Mouse (Mus musculus): ENCODE measurements around the gene Cacna1d.

Cacna1d gene

DNA sequence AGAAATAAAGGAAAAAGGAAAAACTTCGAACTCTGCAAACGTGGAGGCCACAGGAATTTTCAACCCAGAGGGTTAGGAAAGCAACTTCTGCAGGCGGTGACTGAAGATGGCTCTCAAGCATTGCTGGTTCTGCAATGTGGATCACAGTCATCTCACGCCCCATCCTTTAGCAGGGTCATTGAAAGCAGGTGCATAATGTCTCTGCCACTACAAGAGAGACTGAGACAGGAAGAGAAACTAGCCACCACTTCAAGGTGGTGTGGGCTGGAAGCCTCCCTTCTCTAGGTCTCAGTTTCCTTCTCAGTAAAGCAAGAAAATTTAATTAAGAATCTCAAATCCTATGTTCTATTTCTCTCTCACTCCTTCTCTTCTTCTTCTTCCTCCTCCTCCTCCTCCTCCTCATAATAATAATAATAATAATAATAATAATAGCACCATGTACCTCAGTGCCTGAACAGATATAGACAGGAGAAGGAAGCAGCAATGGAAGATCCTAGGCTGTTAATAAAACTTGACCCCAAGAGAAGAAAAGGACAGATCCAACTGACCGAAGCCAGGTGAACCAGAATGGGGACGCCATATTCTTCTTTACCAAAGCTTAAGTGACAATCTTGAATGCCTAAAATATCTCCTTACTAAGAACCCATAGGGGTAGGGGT, 305.5 kb downstream of the Cacna1d start:
- H3K36me3 ChIP-seq (ENCODE audit: control insufficient read depth, insufficient read depth, low read length, poor library complexity, severe bottlenecking): no peaks in the 10 kb centered on the region
- peak; percentile 61 for DNase-seq (ENCODE audit: low read depth, low spot score)
- no peaks in the 10 kb centered on the region for H3K27me3 ChIP-seq (ENCODE audit: control insufficient read depth, insufficient read depth, low read length, poor library complexity, severe bottlenecking)

DNA sequence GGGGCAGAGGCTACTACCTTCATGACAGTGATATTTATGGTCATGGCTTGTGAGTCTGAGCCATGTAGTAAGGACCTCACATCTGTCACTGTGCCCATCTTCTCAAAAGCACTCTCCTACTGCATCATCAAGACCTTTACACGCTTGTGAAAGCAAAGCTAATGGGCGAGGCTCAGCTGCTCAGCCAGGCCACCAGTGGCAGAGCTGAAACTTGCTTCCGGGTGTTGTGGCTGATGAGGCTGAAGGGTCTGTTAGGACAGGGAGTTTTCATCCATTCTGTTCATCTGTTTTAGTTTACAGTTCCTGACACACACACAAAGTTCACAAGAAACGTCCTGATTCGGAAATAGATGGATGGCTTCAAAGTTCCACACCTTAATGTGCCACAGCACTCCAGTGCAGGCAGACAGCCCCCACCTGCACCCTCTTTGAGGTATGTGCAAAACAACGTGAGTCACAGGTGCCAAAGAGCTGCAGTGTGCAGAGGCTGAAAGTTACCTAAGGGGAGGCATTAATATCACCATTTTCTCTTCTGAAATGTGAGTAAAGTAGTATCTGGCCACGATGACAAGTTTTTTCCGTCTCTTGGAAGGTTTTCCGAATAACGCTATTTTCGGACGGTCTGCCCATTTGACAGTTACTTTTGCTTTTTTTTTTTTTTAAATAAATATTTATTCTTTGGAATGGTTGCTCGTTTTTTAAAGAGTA, 306.7 kb downstream of the Cacna1d start:
- no peaks in the 10 kb centered on the region for H3K36me3 ChIP-seq (ENCODE audit: control insufficient read depth, insufficient read depth, low read length, poor library complexity, severe bottlenecking)
- H3K27me3 ChIP-seq (ENCODE audit: control insufficient read depth, insufficient read depth, low read length, poor library complexity, severe bottlenecking): no peaks in the 10 kb centered on the region
- peak; percentile 35 for DNase-seq (ENCODE audit: low read depth, low spot score)

DNA sequence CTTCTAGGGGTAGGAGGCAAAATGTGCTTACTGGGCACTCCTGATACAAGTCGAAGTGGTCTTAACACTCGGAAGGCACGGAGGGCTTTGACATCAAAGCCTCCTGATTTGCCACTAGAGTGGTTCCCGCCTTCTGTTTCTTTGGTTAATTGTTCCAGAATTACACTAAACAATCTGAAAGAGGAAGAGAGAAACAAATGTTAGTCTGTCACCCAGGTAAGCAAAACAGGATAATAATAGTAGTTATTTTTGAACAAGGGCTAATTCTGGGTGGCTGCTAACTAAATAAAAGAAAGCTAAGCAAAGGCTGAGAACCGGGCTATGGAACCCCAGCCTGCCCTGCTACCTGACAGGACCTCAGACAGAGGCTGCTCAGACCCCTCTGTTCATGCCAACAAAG, 307.2 kb downstream of the Cacna1d start:
- Histone ChIP-seq H3K36me3 (ENCODE audit: control insufficient read depth, insufficient read depth, low read length, poor library complexity, severe bottlenecking) (no peaks in the 10 kb centered on the region), H3K27me3 (ENCODE audit: control insufficient read depth, insufficient read depth, low read length, poor library complexity, severe bottlenecking) (no peaks in the 10 kb centered on the region)
- DNase-seq (ENCODE audit: low read depth, low spot score): peak; percentile 53

DNA sequence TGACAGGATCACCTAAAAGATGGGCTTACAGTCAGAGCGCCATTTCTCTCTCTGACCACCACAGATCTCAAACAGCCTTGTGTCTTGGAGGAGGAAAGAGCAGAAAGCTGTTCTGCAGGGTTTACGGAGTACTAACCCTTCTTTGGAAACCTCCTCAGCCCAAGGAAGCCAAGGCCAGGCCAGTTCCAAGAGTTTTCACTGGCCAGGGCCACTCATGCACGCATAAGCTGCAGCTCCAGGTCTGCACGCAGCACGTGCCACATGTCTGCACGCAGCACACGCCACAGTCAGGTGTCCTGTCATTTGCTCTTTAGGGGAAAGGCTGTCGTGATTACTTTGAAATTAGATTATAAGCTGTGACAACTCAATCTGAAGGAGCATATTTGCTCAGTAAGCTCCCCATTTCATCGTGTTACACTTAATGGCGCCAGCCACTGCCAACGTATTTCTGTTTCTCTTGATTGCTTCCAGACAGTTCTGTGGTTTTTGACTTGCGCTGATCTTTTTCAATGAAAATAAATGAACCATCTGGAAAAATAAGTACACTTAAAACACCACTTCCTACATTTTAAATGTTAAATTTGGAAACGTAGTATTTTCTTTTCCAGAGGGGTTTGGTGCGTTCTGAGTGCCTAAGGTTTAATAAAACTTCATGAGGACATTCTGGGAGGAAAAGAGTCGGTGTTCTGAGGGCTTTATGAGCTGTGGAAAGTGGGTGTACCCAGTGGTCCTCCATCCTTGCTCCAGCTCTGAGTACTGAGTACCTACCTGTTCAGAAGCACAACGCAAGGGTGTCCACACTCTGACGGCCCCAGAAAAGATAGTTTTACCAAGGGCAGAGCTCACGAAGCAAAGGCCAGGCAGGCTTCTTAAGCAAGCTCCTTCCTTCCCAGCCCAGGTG, 308.4 kb downstream of the Cacna1d start:
- no peaks in the 10 kb centered on the region for H3K36me3 ChIP-seq (ENCODE audit: control insufficient read depth, insufficient read depth, low read length, poor library complexity, severe bottlenecking)
- no peaks in the 10 kb centered on the region for H3K27me3 ChIP-seq (ENCODE audit: control insufficient read depth, insufficient read depth, low read length, poor library complexity, severe bottlenecking)
- peak; percentile 15 for DNase-seq (ENCODE audit: low read depth, low spot score)

DNA sequence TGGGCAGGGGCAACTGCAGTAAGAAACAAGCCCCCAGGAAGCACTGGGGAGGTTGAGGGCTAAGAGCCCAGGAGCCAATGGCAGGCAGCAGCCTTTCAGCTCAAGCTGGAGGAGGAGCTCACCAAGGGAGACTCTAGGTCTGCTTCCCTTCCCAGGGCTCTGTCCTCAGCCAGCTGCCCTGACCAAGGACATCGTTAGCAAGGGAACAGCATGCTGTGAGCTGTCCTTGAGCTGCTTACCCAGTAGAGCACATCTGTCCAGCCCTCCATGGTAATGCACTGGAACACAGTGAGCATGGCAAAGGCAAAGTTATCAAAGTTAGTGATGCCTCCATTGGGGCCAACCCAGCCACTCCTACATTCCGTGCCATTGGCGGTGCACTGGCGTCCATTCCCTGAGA, 312.9 kb downstream of the Cacna1d start:
- DNase-seq (ENCODE audit: low read depth, low spot score): no peak
- Histone ChIP-seq H3K27me3 (ENCODE audit: control insufficient read depth, insufficient read depth, low read length, poor library complexity, severe bottlenecking) (no peaks in the 10 kb centered on the region), H3K36me3 (ENCODE audit: control insufficient read depth, insufficient read depth, low read length, poor library complexity, severe bottlenecking) (no peaks in the 10 kb centered on the region)

DNA sequence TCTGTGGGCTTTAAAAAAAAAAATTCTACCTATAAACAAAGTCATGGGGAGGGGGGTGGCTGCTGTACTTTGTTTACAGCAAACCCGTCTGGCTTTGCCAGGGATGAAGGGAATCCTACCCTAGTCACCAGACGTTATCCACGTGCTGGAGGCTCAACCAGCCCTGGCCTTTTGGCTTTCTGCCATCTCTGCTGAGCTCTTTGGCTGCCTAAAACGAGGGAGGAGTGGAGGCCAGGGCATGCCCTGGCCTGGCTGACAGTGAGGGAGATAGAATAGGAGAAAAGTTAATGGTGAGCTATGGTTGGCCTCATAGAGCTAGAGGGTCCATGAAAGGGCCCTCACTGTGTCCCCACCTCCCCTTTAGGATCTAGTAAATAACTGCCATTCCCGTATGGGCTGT, 313.4 kb downstream of the Cacna1d start:
- Histone ChIP-seq H3K27me3 (ENCODE audit: control insufficient read depth, insufficient read depth, low read length, poor library complexity, severe bottlenecking) (no peaks in the 10 kb centered on the region), H3K36me3 (ENCODE audit: control insufficient read depth, insufficient read depth, low read length, poor library complexity, severe bottlenecking) (no peaks in the 10 kb centered on the region)
- DNase-seq (ENCODE audit: low read depth, low spot score): no peak

DNA sequence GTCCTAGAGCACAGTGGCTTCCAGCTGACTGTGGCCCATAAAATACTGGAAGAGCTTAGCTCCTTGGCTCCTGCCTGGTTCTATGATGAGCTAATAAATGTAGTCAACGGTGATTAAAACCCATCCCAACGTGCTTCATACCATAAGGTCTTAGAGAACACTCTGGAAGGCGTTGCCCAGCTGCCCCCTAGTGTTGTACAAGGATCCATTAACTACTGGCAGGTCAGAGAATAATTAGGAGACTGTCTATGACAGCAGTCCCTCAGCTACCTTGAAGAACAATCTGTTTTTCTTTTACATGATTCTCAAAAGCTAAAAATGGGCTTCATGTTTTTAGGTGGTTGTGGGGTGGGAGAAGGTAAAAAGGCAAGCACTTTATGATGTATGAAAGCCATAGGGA, 315.9 kb downstream of the Cacna1d start:
- no peak for DNase-seq (ENCODE audit: low read depth, low spot score)
- Histone ChIP-seq H3K36me3 (ENCODE audit: control insufficient read depth, insufficient read depth, low read length, poor library complexity, severe bottlenecking) (no peaks in the 10 kb centered on the region), H3K27me3 (ENCODE audit: control insufficient read depth, insufficient read depth, low read length, poor library complexity, severe bottlenecking) (no peaks in the 10 kb centered on the region)

DNA sequence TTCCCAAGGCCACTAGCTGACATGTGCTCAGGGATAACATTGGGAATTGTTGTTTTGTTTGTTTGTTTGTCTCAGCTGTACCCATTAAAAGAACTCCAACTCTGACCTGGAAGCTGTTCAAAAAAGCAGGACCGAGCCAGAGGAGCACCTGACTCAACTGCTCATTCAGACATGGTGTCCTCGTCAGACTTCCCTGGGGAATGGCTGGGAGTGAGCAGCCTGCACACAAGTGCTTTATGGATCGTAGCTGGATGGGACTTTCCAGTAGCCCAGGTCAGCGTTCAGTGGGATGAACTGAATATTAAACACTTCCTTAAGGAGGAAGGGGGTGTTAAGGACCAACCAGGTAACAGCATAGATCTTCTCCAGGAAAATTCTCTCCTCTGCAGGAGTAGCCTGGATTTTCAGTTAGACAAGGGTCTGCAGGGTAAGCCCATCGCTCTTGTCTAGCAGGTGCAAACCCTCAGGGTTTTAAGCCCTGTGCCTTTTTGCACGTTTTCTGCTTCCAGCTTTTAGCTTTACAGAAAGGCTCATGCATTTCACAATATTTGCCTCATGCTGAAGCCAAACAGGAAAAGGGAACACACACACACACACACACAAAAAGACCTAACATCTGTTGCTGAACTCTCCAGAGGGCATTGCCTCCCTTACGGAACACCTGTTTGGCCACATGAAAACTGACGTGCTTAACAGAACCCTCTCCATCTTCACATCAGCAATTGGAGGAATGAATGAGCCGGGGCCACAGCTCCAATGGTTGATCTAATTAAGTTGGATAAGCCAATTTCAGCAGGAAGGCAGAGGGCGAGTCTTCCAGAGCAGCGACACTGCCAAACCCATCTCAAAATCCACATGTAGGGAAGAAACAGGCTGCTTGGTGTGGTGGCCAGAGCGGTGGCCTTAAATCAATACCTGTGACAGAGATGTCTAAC, 318.2 kb downstream of the Cacna1d start:
- DNase-seq (ENCODE audit: low read depth, low spot score): no peak
- H3K36me3 ChIP-seq (ENCODE audit: control insufficient read depth, insufficient read depth, low read length, poor library complexity, severe bottlenecking): no peaks in the 10 kb centered on the region
- H3K27me3 ChIP-seq (ENCODE audit: control insufficient read depth, insufficient read depth, low read length, poor library complexity, severe bottlenecking): no peaks in the 10 kb centered on the region

DNA sequence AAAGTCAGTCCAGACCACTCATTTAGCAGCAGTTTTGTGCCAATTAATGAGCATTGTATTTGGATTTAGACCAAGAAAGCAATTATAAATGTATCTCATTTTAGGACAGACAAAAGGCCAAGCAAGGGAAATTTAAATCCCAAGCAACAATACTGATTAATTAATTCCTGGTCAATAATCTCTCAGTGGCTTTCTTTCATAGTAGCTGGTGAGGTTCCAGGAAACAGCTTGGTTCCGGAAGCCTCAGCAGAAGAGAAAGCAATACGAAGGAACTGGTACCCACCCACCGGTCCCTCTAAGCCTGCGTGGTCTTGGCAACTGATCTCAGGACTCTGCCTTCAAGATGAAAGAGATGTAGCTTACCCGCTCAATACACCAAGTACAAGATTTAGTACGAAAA, 319.7 kb downstream of the Cacna1d start:
- Histone ChIP-seq H3K36me3 (ENCODE audit: control insufficient read depth, insufficient read depth, low read length, poor library complexity, severe bottlenecking) (no peaks in the 10 kb centered on the region), H3K27me3 (ENCODE audit: control insufficient read depth, insufficient read depth, low read length, poor library complexity, severe bottlenecking) (no peaks in the 10 kb centered on the region)
- no peak for DNase-seq (ENCODE audit: low read depth, low spot score)

DNA sequence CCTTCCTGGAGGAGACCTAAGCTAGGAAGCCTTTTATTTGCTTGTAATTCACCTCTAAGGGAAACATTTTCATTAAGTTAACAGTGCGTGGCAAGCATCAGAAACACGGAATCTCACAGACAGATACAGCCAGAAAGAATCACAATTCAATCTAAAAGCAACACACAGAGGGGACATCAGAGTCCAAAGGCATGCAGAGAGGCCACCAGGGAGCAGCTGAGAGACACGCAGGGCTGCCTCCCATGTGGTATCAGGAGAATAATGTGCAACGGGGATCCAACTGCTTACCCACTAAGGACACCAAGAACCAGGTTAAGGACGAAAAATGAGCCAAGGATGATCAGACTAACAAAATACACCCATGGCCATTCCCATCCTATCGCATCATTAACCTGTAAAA, 320.2 kb downstream of the Cacna1d start:
- peak; percentile 48 for DNase-seq (ENCODE audit: low read depth, low spot score)
- H3K36me3 ChIP-seq (ENCODE audit: control insufficient read depth, insufficient read depth, low read length, poor library complexity, severe bottlenecking): no peaks in the 10 kb centered on the region
- H3K27me3 ChIP-seq (ENCODE audit: control insufficient read depth, insufficient read depth, low read length, poor library complexity, severe bottlenecking): no peaks in the 10 kb centered on the region

DNA sequence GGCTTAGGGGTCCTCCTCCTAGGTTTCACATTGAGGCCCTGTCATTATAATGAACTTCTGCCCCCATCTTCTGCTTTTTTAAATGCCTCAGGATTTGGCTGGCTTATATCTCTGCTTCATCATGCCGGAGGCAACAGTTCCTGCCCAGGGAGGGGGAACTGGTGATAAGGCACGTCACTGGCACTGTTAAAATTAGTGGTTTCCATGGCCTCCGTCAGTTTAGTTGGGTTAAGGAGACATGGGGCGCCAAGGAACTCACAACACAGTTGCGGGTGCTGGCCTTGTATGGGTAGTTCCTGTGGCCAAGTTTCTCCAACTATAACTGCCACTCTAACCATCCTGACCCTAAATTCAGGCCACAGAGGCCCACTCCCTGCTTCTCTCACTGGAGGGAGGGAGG, 321.8 kb downstream of the Cacna1d start:
- Histone ChIP-seq H3K27me3 (ENCODE audit: control insufficient read depth, insufficient read depth, low read length, poor library complexity, severe bottlenecking) (no peaks in the 10 kb centered on the region), H3K36me3 (ENCODE audit: control insufficient read depth, insufficient read depth, low read length, poor library complexity, severe bottlenecking) (no peaks in the 10 kb centered on the region)
- DNase-seq (ENCODE audit: low read depth, low spot score): no peak

DNA sequence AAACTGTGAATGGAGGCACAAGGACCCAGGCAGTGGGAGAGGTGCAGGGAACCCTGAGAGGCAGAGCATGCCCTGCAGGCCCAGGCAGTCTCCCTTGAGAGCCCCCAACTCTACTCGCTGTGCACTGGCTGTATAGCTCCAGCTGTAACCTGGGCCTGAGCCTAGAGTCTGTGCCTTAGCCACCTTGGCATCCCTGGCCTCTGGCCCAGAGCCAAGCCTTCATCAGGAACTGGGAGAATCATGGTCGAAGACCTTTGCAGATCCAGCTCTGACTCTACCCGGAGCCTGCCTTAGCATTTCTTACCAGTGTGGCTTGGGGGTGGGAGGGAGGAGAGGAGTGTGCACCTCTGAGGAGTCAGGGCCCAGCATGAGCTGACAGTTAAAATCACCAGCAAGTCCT, 322.4 kb downstream of the Cacna1d start:
- no peaks in the 10 kb centered on the region for H3K36me3 ChIP-seq (ENCODE audit: control insufficient read depth, insufficient read depth, low read length, poor library complexity, severe bottlenecking)

DNA sequence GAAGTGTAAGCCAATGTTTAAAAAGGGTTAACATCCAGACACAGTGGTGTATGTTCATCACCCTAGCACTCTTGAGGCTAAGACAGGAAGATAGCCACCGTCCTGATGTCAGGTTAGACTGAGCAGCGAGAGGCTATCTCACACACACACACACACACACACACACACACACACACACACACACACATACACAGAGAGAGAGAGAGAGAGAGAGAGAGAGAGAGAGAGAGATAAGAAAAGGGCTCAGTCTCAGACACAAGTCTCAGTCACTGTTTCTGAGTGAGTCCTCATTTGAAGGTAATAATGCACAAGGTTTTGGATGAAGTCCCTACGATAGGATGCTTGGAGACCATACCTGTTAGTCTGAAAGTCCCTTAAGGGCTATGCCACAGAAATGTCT, 322.9 kb downstream of the Cacna1d start:
- Histone ChIP-seq H3K27me3 (ENCODE audit: control insufficient read depth, insufficient read depth, low read length, poor library complexity, severe bottlenecking) (no peaks in the 10 kb centered on the region), H3K36me3 (ENCODE audit: control insufficient read depth, insufficient read depth, low read length, poor library complexity, severe bottlenecking) (no peaks in the 10 kb centered on the region)
- no peak for DNase-seq (ENCODE audit: low read depth, low spot score)

More for the DNA sequence above, 322.4 kb downstream of the Cacna1d start:
- DNase-seq (ENCODE audit: low read depth, low spot score): no peak
- H3K27me3 ChIP-seq (ENCODE audit: control insufficient read depth, insufficient read depth, low read length, poor library complexity, severe bottlenecking): no peaks in the 10 kb centered on the region

DNA sequence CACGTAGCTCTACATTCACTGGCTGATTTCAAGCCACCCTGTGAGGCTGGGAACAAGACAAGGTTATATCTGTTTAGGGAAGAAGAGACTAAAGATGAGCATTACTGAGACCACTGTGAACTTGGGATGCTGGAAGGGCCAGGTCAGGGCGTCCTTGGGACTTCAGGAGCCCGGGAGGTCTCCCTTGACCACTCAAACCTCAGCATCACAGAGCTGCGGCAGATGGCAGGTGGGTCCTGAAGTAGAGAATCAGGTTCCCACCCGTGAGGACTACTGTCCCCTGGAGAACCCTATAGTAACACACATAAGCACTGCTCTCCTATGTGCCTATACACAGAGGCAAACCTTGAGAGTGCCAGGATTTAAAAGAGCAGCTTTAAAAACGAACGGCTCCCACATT, 323.6 kb downstream of the Cacna1d start:
- Histone ChIP-seq H3K27me3 (ENCODE audit: control insufficient read depth, insufficient read depth, low read length, poor library complexity, severe bottlenecking) (no peaks in the 10 kb centered on the region), H3K36me3 (ENCODE audit: control insufficient read depth, insufficient read depth, low read length, poor library complexity, severe bottlenecking) (no peaks in the 10 kb centered on the region)
- DNase-seq (ENCODE audit: low read depth, low spot score): no peak

Measured in splenic B cell, adult 2 months (primary cell).